Mouse (Mus musculus) lung, postnatal 14 days (tissue): Measurements from ENCODE around the gene Avp.
A peak's percentile ranks its signal among the peaks of the same experiment; 100 is the strongest.
"Not testable (repeated sequence)": the region's sequence is repeated elsewhere in the genome, so short reads cannot be mapped to it uniquely, and the experiment has no call there.

Experiments used
- DNase-seq: peaks from one replicate; pipeline ENCODE4 v3.0.0; 2021

Avp gene

GRCm38 (mm10) chr2:130582552-130582951 lies at the start of gene Avp:
Gene Avp (minus strand): TSS chr2:130582554.
- no peak for DNase-seq

- DNase-seq: peak; percentile 94
Observed at GRCm38 (mm10) chr2:130629839-130630203, 47.5 kb upstream of the Avp start, which contains the start of the genes Fastkd5 and Ubox5. Gene Fastkd5 (minus strand): TSS chr2:130630027. Gene Ubox5 (minus strand): TSS chr2:130630038.

GRCm38 (mm10) chr2:130629080-130629838 lies 46.9 kb upstream of the Avp start:
- DNase-seq: no peak

GRCm38 (mm10) chr2:130628424-130628823 lies 46.1 kb upstream of the Avp start:
- DNase-seq: no peak

- DNase-seq: no peak
Observed at GRCm38 (mm10) chr2:130618972-130619371, 36.6 kb upstream of the Avp start.

GRCm38 (mm10) chr2:130613091-130613490 lies 30.7 kb upstream of the Avp start:
- peak; percentile 23 for DNase-seq

- peak; percentile 38 for DNase-seq
Observed at GRCm38 (mm10) chr2:130602195-130602594, 19.8 kb upstream of the Avp start.

GRCm38 (mm10) chr2:130598399-130598798 lies 16.0 kb upstream of the Avp start:
- DNase-seq: no peak

GRCm38 (mm10) chr2:130597601-130598010 lies 15.3 kb upstream of the Avp start:
- peak; percentile 24 for DNase-seq

- no peak for DNase-seq
Observed at GRCm38 (mm10) chr2:130595596-130595995, 13.2 kb upstream of the Avp start.

GRCm38 (mm10) chr2:130591016-130591415 lies 8.7 kb upstream of the Avp start:
- DNase-seq: no peak

- DNase-seq: no peak
Observed at GRCm38 (mm10) chr2:130589761-130590160, 7.4 kb upstream of the Avp start.

GRCm38 (mm10) chr2:130589157-130589556 lies 6.8 kb upstream of the Avp start:
- DNase-seq: no peak

GRCm38 (mm10) chr2:130588373-130588772 lies 6.0 kb upstream of the Avp start:
- no peak for DNase-seq

GRCm38 (mm10) chr2:130586016-130586415 lies 3.7 kb upstream of the Avp start:
- no peak for DNase-seq

- DNase-seq: peak; percentile 44
Observed at GRCm38 (mm10) chr2:130583902-130584560, 1.7 kb upstream of the Avp start.

- DNase-seq: no peak
Observed at GRCm38 (mm10) chr2:130581201-130581600, 1.2 kb downstream of the Avp start.

GRCm38 (mm10) chr2:130579791-130580190 lies 2.6 kb downstream of the Avp start:
- no peak for DNase-seq

GRCm38 (mm10) chr2:130578148-130578547 lies 4.2 kb downstream of the Avp start:
- peak; percentile 70 for DNase-seq

GRCm38 (mm10) chr2:130577632-130578031 lies 4.7 kb downstream of the Avp start:
- peak; percentile 48 for DNase-seq

- DNase-seq: no peak
Observed at GRCm38 (mm10) chr2:130577021-130577420, 5.3 kb downstream of the Avp start.

GRCm38 (mm10) chr2:130576564-130576963 lies 5.8 kb downstream of the Avp start:
- not testable (repeated sequence) for DNase-seq

- no peak for DNase-seq
Observed at GRCm38 (mm10) chr2:130575873-130576272, 6.5 kb downstream of the Avp start, which contains the start of gene Oxt. Gene Oxt (plus strand): TSS chr2:130576173.

- no peak for DNase-seq
Observed at GRCm38 (mm10) chr2:130574960-130575359, 7.4 kb downstream of the Avp start.
